Mouse (Mus musculus): ENCODE measurements around the gene Llgl2. TPM values are rescaled to one million over a fixed set of nuclear protein-coding genes. Genes with fewer than 3 reads are reported as not detected.

The Llgl2 gene
- polyA plus RNA-seq, 1 experiment from 2014 or later, result 4.4 TPM

GRCm38 (mm10) chr11:115859143-115859945, 35.5 kb downstream of the Llgl2 start:
- Histone ChIP-seq H3K27me3 (peaks cover 73% of the 10 kb centered on the region), H3K9me3 (no peaks in the 10 kb centered on the region), H3K4me2 (replicated peaks) (peak overlapping the region; percentile 48), H3K27ac (replicated peaks) (no peak overlapping the region), H3K4me3 (peak overlapping the region; percentile 31), H3K36me3 (no peaks in the 10 kb centered on the region), H3K9ac (replicated peaks) (0 out of 2 replicates have a peak overlapping the region, but pooled peaks have one; percentile 39), H3K4me1 (peaks cover 8% of the 10 kb centered on the region)
- WGBS, result 2% methylated on average over 74 of the region's 75 CpGs
- ATAC-seq (ENCODE audit: low FRiP score, low read depth), result peak; percentile 74

GRCm38 (mm10) chr11:115863895-115864294, 40.0 kb downstream of the Llgl2 start:
- ATAC-seq (ENCODE audit: low FRiP score, low read depth), result no peak
- Histone ChIP-seq H3K27me3 (peaks cover 43% of the 10 kb centered on the region), H3K4me3 (no peak overlapping the region), H3K27ac (replicated peaks) (no peak overlapping the region), H3K4me1 (peaks cover 7% of the 10 kb centered on the region), H3K36me3 (no peaks in the 10 kb centered on the region), H3K4me2 (replicated peaks) (no peak overlapping the region), H3K9me3 (no peaks in the 10 kb centered on the region), H3K9ac (replicated peaks) (no peak overlapping the region)
- 86% methylated on average over 8 of the region's 8 CpGs for WGBS

- no peaks in the 10 kb centered on the region for H3K4me1 ChIP-seq
- no peaks in the 10 kb centered on the region for H3K9me3 ChIP-seq
- no peak for ATAC-seq (ENCODE audit: low FRiP score, low read depth)
- no peak overlapping the region for H3K4me3 ChIP-seq
- 87% methylated on average over 8 of the region's 8 CpGs for WGBS
- peaks cover 11% of the 10 kb centered on the region for H3K27me3 ChIP-seq
- H3K4me2 ChIP-seq (replicated peaks), result no peak overlapping the region
- H3K27ac ChIP-seq (replicated peaks), result no peak overlapping the region
- no peak overlapping the region for H3K9ac ChIP-seq (replicated peaks)
- H3K36me3 ChIP-seq, result no peaks in the 10 kb centered on the region
These were observed 45.5 kb downstream of the Llgl2 start for GRCm38 (mm10) chr11:115869393-115869792.

DNA sequence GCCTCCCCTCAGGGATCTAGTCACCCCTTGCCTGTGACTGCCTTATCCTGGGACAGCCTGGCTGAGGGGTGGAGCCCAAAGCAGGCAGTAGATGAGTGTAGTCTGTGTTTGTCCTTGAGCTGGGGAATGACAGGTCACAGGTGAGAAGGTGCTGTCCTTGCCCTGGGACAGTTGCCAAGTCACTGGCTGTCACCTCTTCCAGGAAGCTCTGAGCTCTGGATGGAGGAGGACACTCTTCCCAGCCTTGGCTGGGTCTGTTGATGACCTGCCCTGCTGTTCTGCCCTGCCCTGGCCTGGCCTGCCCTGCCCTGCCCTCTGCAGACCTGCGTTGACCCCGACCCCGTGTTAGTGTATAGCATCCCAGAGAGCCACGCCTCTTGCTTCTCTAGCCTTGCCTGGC, 48.6 kb downstream of the Llgl2 start:
- H3K9me3 ChIP-seq, result no peaks in the 10 kb centered on the region
- no peak overlapping the region for H3K27ac ChIP-seq (replicated peaks)
- H3K4me3 ChIP-seq, result no peak overlapping the region
- H3K9ac ChIP-seq (replicated peaks), result no peak overlapping the region
- ATAC-seq (ENCODE audit: low FRiP score, low read depth), result no peak
- H3K4me1 ChIP-seq, result no peaks in the 10 kb centered on the region
- H3K27me3 ChIP-seq, result peaks cover 11% of the 10 kb centered on the region; the same call in 1 of the 2 replicates
- no peaks in the 10 kb centered on the region for H3K36me3 ChIP-seq
- no peak overlapping the region for H3K4me2 ChIP-seq (replicated peaks)
- 75% methylated on average over 4 of the region's 4 CpGs for WGBS

GRCm38 (mm10) chr11:115875935-115876334, 52.1 kb downstream of the Llgl2 start:
- no peaks in the 10 kb centered on the region for H3K9me3 ChIP-seq
- WGBS, result 89% methylated on average over 3 of the region's 3 CpGs
- no peak for ATAC-seq (ENCODE audit: low FRiP score, low read depth)

GRCm38 (mm10) chr11:115876438-115876837, 52.6 kb downstream of the Llgl2 start:
- H3K4me1 ChIP-seq, result no peaks in the 10 kb centered on the region
- no peak for ATAC-seq (ENCODE audit: low FRiP score, low read depth)
- 79% methylated on average over 5 of the region's 5 CpGs for WGBS
- H3K36me3 ChIP-seq, result no peaks in the 10 kb centered on the region
- H3K4me3 ChIP-seq, result no peak overlapping the region
- no peak overlapping the region for H3K9ac ChIP-seq (replicated peaks)
- no peak overlapping the region for H3K4me2 ChIP-seq (replicated peaks)
- peaks cover 21% of the 10 kb centered on the region for H3K27me3 ChIP-seq
- no peaks in the 10 kb centered on the region for H3K9me3 ChIP-seq
- no peak overlapping the region for H3K27ac ChIP-seq (replicated peaks)

More at GRCm38 (mm10) chr11:115875935-115876334, 52.1 kb downstream of the Llgl2 start:
- Histone ChIP-seq H3K4me2 (replicated peaks) (no peak overlapping the region), H3K27ac (replicated peaks) (no peak overlapping the region), H3K4me3 (no peak overlapping the region), H3K9ac (replicated peaks) (no peak overlapping the region), H3K27me3 (peaks cover 21% of the 10 kb centered on the region), H3K4me1 (no peaks in the 10 kb centered on the region), H3K36me3 (no peaks in the 10 kb centered on the region)

DNA sequence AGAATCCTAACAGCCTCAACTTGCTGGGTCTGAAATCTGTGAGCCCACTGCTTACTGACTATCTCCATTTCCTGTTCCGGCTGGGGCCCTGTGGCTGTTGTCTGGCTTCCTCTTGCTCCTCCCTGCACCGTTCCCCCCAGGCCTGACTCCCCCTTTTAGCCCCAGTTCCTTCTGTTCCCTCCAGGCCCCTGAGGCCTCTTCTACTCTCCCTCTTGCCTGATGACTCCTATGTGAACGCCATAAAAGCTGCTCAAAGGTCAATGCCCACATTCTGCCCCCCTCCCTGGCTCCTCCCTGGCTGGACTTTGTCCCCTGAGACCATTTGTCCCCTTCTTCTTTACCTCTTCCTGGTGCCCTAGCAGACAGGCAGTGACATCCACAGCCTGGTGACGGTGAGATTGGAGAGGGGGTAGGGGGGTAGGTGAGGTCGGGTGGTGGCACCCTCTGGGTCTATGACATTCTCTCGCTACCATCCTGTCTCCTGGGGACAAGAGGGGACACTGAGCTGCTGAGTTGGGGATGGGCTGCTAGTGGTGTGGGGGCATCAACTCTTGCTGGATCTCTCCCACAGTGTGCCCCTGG, 53.4 kb downstream of the Llgl2 start:
- Histone ChIP-seq H3K4me2 (replicated peaks) (no peak overlapping the region), H3K9ac (replicated peaks) (no peak overlapping the region), H3K4me1 (no peaks in the 10 kb centered on the region), H3K9me3 (no peaks in the 10 kb centered on the region), H3K27me3 (peaks cover 23% of the 10 kb centered on the region), H3K27ac (replicated peaks) (no peak overlapping the region), H3K4me3 (no peak overlapping the region), H3K36me3 (no peaks in the 10 kb centered on the region)
- no peak for ATAC-seq (ENCODE audit: low FRiP score, low read depth)
- WGBS, result 82% methylated on average over 6 of the region's 6 CpGs

DNA sequence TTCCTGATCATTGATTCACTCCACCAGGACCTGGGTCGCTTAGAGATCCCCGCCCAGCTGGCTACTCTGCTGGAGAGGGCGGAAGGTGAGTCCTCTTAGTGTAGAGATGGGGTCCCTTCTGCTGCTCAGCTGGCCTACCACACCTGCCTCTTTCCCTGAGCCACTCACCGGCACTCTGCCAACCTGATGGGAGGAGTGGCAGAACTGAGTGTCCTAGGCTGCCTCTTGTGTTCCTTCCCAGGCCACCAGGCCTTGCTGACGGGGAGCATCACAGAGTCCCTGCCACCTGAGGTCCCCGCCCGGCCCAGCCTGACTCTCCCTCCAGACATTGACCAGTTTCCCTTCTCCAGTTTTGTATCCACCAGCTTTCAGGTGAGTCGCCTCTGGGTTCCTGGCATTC, 54.2 kb downstream of the Llgl2 start:
- 74% methylated on average over 8 of the region's 8 CpGs for WGBS
- Histone ChIP-seq H3K36me3 (no peaks in the 10 kb centered on the region), H3K27ac (replicated peaks) (no peak overlapping the region), H3K27me3 (peaks cover 29% of the 10 kb centered on the region), H3K4me3 (no peak overlapping the region), H3K4me2 (replicated peaks) (no peak overlapping the region), H3K9ac (replicated peaks) (no peak overlapping the region), H3K4me1 (no peaks in the 10 kb centered on the region), H3K9me3 (no peaks in the 10 kb centered on the region)
- no peak for ATAC-seq (ENCODE audit: low FRiP score, low read depth)

GRCm38 (mm10) chr11:115881002-115881401, 57.2 kb downstream of the Llgl2 start:
- no peak overlapping the region for H3K4me3 ChIP-seq
- H3K4me1 ChIP-seq, result no peaks in the 10 kb centered on the region
- H3K27me3 ChIP-seq, result peaks cover 39% of the 10 kb centered on the region
- H3K4me2 ChIP-seq (replicated peaks), result no peak overlapping the region
- no peak overlapping the region for H3K27ac ChIP-seq (replicated peaks)
- no peaks in the 10 kb centered on the region for H3K36me3 ChIP-seq
- H3K9me3 ChIP-seq, result no peaks in the 10 kb centered on the region
- no peak for ATAC-seq (ENCODE audit: low FRiP score, low read depth)
- WGBS, result 24% methylated on average over 5 of the region's 5 CpGs
- H3K9ac ChIP-seq (replicated peaks), result no peak overlapping the region

DNA sequence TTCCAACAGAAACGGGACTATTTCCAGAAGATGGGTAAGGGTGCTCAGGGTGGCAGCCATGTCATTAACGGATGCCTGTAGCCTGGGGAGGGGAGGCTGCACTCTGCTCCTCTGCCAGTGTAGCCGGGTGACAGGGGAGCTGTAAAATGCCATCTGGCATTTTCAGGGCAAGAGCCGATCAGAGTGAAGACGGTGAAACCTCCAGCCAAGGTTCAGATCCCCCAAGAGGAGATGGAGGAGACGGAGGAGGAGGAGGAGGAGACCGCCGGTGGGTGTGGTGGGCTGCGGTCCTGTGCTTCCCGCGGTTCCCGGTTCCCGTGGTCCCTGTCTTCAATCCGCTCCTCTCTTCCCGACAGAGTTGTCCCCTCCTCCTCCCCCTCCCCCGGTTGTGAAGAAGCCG, 59.4 kb downstream of the Llgl2 start:
- no peaks in the 10 kb centered on the region for H3K4me1 ChIP-seq
- H3K9me3 ChIP-seq, result no peaks in the 10 kb centered on the region
- H3K27ac ChIP-seq (replicated peaks), result no peak overlapping the region
- 40% methylated on average over 10 of the region's 17 CpGs for WGBS
- no peaks in the 10 kb centered on the region for H3K36me3 ChIP-seq
- no peak overlapping the region for H3K4me2 ChIP-seq (replicated peaks)
- ATAC-seq (ENCODE audit: low FRiP score, low read depth), result no peak
- no peak overlapping the region for H3K9ac ChIP-seq (replicated peaks)
- no peak overlapping the region for H3K4me3 ChIP-seq
- H3K27me3 ChIP-seq, result peaks cover 35% of the 10 kb centered on the region

- Histone ChIP-seq H3K4me2 (replicated peaks) (no peak overlapping the region), H3K9ac (replicated peaks) (no peak overlapping the region), H3K27ac (replicated peaks) (no peak overlapping the region), H3K4me1 (no peaks in the 10 kb centered on the region), H3K9me3 (no peaks in the 10 kb centered on the region), H3K36me3 (no peaks in the 10 kb centered on the region), H3K27me3 (peaks cover 34% of the 10 kb centered on the region), H3K4me3 (no peak overlapping the region)
- 98% methylated on average over 3 of the region's 3 CpGs for WGBS
- no peak for ATAC-seq (ENCODE audit: low FRiP score, low read depth)
These were observed 60.5 kb downstream of the Llgl2 start for GRCm38 (mm10) chr11:115884361-115884760.

- Histone ChIP-seq H3K4me2 (replicated peaks) (no peak overlapping the region), H3K4me1 (no peaks in the 10 kb centered on the region), H3K9me3 (no peaks in the 10 kb centered on the region), H3K27me3 (peaks cover 27% of the 10 kb centered on the region), H3K36me3 (no peaks in the 10 kb centered on the region), H3K27ac (replicated peaks) (no peak overlapping the region), H3K4me3 (no peak overlapping the region), H3K9ac (replicated peaks) (no peak overlapping the region)
- no peak for ATAC-seq (ENCODE audit: low FRiP score, low read depth)
- 77% methylated on average over 11 of the region's 11 CpGs for WGBS
These were observed 61.4 kb downstream of the Llgl2 start for GRCm38 (mm10) chr11:115885281-115885680.

All from midbrain, embryonic 12.5 days (tissue).